Mouse (Mus musculus) liver, embryonic 14.5 days (tissue): ENCODE measurements around the gene Stard5.

ENCODE experiments used
- CTCF ChIP-seq: IDR thresholded peaks from 2 replicates; pipeline ENCODE4 v1.5.1; 2016; ENCODE audit warnings: antibody characterized with exemption, low read depth, control low read depth
- EP300 ChIP-seq: IDR thresholded peaks from 2 replicates; pipeline ENCODE4 v1.6.1; 2016; ENCODE audit warnings: antibody characterized with exemption, low read depth

GRCm38 (mm10) chr7:83631828-83632681, at the start of gene Stard5:
- TF ChIP-seq CTCF (no peak), EP300 (no peak)
